Mouse (Mus musculus) lung, postnatal 0 days (tissue): Measurements from ENCODE around the gene Ifi27l2a.

Experiments
- CTCF ChIP-seq: IDR thresholded peaks from 2 replicates; pipeline ENCODE4 v1.5.1; 2016; ENCODE audit warnings: antibody characterized with exemption, mild to moderate bottlenecking
- EP300 ChIP-seq: IDR thresholded peaks from 2 replicates; pipeline ENCODE4 v1.6.1; 2016; ENCODE audit warnings: antibody characterized with exemption, mild to moderate bottlenecking, control low read depth

DNA sequence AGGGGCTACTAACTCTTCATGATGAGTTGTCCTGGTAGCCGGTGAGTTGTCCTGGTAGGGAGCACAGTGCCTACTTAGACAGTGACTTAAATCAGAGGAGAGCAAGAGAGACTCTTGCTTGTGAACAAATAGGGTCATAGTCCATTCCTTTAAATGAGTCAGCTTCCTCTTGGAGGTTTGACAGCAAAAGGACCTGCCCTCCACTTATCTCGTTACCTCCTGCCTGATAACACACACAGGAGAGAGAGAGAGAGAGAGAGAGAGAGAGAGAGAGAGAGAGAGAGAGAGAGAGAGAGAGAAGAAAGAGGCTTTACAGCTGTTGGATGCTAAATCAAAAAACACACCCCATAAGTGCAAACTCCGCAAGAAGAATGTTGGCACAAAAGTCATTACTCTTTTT, 13.7 kb upstream of the Ifi27l2a start, which contains the start of gene Ifi27l2b:
- TF ChIP-seq CTCF (no peak), EP300 (no peak)
